In genomic region chr11:68597912-68598311, GRCm38 (mm10) we compare ENCODE assay signal across 24 mouse cellular contexts. TPM values are rescaled to one million over a fixed set of nuclear protein-coding genes. Genes with fewer than 3 reads are reported as not detected.
"Had no signal": no experiment of that assay in that cellular context is flagged by ENCODE, and none has a peak within 500 bp of the region (broad histone marks: within the 10 kb centered on the region; RNA-seq: fewer than 3 reads in every experiment).

No protein-coding gene starts in this region.

- H3K9ac ChIP-seq: liver, embryonic 15.5 days; liver, postnatal 0 days; lung, embryonic 15.5 days; midbrain, embryonic 12.5 days; midbrain, embryonic 15.5 days; neural tube, embryonic 13.5 days; neural tube, embryonic 15.5 days had no signal

- H3K4me2 ChIP-seq: liver, embryonic 15.5 days; lung, embryonic 15.5 days; midbrain, embryonic 12.5 days; midbrain, embryonic 15.5 days; neural tube, embryonic 13.5 days; neural tube, embryonic 15.5 days had no signal

- H3K27me3 ChIP-seq: liver, embryonic 15.5 days; lung, embryonic 15.5 days; midbrain, embryonic 15.5 days; neural tube, embryonic 13.5 days had no signal

- H3K4me1 ChIP-seq: neural tube, embryonic 15.5 days had no signal

- H3K9me3 ChIP-seq: liver, embryonic 15.5 days; lung, embryonic 15.5 days; midbrain, embryonic 12.5 days; midbrain, embryonic 15.5 days; neural tube, embryonic 13.5 days; neural tube, embryonic 15.5 days had no signal

- H3K27ac ChIP-seq: liver, embryonic 15.5 days; lung, embryonic 15.5 days; macrophage; midbrain, embryonic 12.5 days; midbrain, embryonic 15.5 days; neural tube, embryonic 13.5 days; neural tube, embryonic 15.5 days had no signal

- H3K36me3 ChIP-seq: liver, embryonic 15.5 days; lung, embryonic 15.5 days; midbrain, embryonic 12.5 days; midbrain, embryonic 15.5 days; neural tube, embryonic 13.5 days; neural tube, embryonic 15.5 days had no signal

- DNase-seq: liver, postnatal 0 days; lung, adult 2 months; lung, postnatal 14 days; lung, postnatal 36 days; retina, postnatal 1 day; right cerebral cortex, adult 18-20 months; right cerebral cortex, postnatal 25 days; right cerebral cortex, postnatal 4 days; spleen, adult 18-20 months; thymus, adult 18-20 months; thymus, postnatal 14 days; thymus, postnatal 36 days had no signal

- H3K4me3 ChIP-seq: liver, embryonic 15.5 days; lung, embryonic 15.5 days; midbrain, embryonic 12.5 days; midbrain, embryonic 15.5 days; myocyte; neural tube, embryonic 13.5 days; neural tube, embryonic 15.5 days had no signal

- ATAC-seq: liver, postnatal 0 days; lung, postnatal 0 days; midbrain, embryonic 15.5 days had no signal

RNA-seq across cellular contexts. Expression of gene Ccdc42, which starts 11.1 kb away (rescaled TPM):
- total RNA-seq: megakaryocyte, adult 5-6 weeks had no signal
- polyA plus RNA-seq: liver, embryonic 15.5 days; liver, postnatal 0 days; macrophage; myocyte; stomach, embryonic 14.5 days had no signal

RNA-seq across cellular contexts. Expression of gene Mfsd6l, which starts 41.9 kb away (rescaled TPM):
- polyA plus RNA-seq: liver, embryonic 15.5 days; macrophage; midbrain, embryonic 12.5 days; midbrain, embryonic 15.5 days; myocyte; neural tube, embryonic 11.5 days; neural tube, embryonic 13.5 days; neural tube, embryonic 15.5 days had no signal
